Mouse (Mus musculus) heart, adult 2 months (tissue): ENCODE measurements at regions not wholly inside any gene's neighbourhood (a gene's known extent, or its start where the extent isn't known, plus 50 kb on each side); places are given as distances from the start of the nearest gene placed in this dataset.

Experiments used
- DNase-seq, 2 experiments: peaks; one replicate each; pipeline ENCODE4 v3.0.0; 2021
- H3K27ac ChIP-seq: fragments of 200-600 bp; 2 replicates; pipeline ENCODE4 v1.8.1; 2022
- H3K27me3 ChIP-seq: fragments of 200-500 bp; 2 replicates; pipeline ENCODE4 v1.6.1; 2012; ENCODE audit warnings: mild to moderate bottlenecking, low read length, inconsistent platforms, mixed read lengths; ENCODE audit not compliant: control insufficient read depth, insufficient read depth
- H3K36me3 ChIP-seq: fragments of 200-500 bp; 2 replicates; pipeline ENCODE4 v1.6.1; 2012; ENCODE audit warnings: low read length, inconsistent platforms; ENCODE audit not compliant: control insufficient read depth, insufficient read depth
- H3K4me1 ChIP-seq: fragments of 200-500 bp; 2 replicates; pipeline ENCODE4 v1.6.1; 2011; ENCODE audit warnings: low read length; ENCODE audit not compliant: control insufficient read depth, insufficient read depth
- H3K4me3 ChIP-seq: fragments of 200-600 bp; 2 replicates; pipeline ENCODE4 v1.8.1; 2022
- H3K79me2 ChIP-seq: fragments of 200-500 bp; replicated peaks from 2 replicates; pipeline ENCODE4 v1.6.1; 2012; ENCODE audit warnings: mild to moderate bottlenecking, inconsistent platforms, low read length, moderate library complexity, mixed read lengths; ENCODE audit not compliant: control insufficient read depth, insufficient read depth
- H3K9ac ChIP-seq: fragments of 200-500 bp; 2 replicates; pipeline ENCODE4 v1.6.1; 2012; ENCODE audit warnings: low read depth, mild to moderate bottlenecking, control low read depth, inconsistent platforms, low read length, mixed read lengths
- CTCF ChIP-seq: fragments of 200-600 bp; IDR thresholded peaks from 2 replicates; pipeline ENCODE4 v1.8.1; 2022; ENCODE audit warnings: antibody characterized with exemption, mild to moderate bottlenecking, moderate library complexity
- EP300 ChIP-seq: fragments of 200-500 bp; IDR thresholded peaks from 2 replicates; pipeline ENCODE4 v1.6.1; 2011; ENCODE audit warnings: low read depth, low read length, control low read depth; ENCODE audit not compliant: insufficient read depth
- POLR2A ChIP-seq: fragments of 200-500 bp; IDR thresholded peaks from 2 replicates; pipeline ENCODE4 v1.6.1; 2011; ENCODE audit warnings: mild to moderate bottlenecking, low read depth, low read length, control low read depth; ENCODE audit not compliant: insufficient read depth
- WGBS: fragments of 180-500 bp; shearing (Covaris S2); methylation state at CpG from one replicate; pipeline ENCODE4 v1.1.7; 2018; 5-methylcytosine and 5-hydroxymethylcytosine counted together
- intact Hi-C: fragments of 180-260 bp; cut with DNase I; formaldehyde crosslinking; loops from one replicate; pipeline ENCODE4 v1.15.1; 2025

- Histone ChIP-seq H3K27me3 (no peaks in the 10 kb centered on the region), H3K4me3 (no peak overlapping the region), H3K27ac (no peak overlapping the region), H3K4me1 (no peaks in the 10 kb centered on the region), H3K79me2 (no peaks in the 10 kb centered on the region), H3K36me3 (no peaks in the 10 kb centered on the region), H3K9ac (no peak overlapping the region)
- no peak for DNase-seq
- intact Hi-C loops, result no loop called here
- TF ChIP-seq CTCF (no peak), EP300 (no peak), POLR2A (no peak)
These were observed 906.9 kb downstream of the Robo2 start for GRCm38 (mm10) chr16:73504759-73505158.

DNA sequence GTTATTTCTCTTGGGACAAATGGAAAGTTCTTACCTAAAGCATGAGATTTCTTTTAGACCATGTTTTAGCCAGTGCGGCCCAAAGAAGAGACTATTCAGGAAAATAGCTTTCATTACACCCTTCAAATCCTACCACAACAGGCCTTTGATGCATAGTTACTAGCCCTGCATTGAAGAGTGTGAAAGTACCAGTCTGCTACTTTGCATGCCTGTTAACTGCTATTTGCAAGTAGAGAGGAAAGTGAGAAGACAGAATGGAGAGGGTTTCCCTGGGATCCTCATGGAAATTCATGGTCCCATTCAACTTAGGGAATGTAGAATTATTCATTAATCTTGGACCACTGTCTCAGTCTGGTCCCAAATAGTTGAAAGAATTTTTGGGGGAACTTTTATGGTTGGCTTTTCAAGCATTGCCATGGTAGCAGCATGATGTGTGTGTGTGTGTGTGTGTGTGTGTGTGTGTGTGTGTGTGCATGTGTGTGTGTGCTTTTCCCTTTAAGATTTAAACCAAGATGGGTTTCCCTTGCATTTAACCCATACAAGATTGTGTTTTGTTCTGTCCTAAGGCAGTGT lies 912.9 kb downstream of the Robo2 start:
- intact Hi-C loops, result no loop called here
- TF ChIP-seq CTCF (no peak), POLR2A (no peak), EP300 (no peak)
- WGBS, result 94% methylated on average over 1 of the region's 1 CpGs
- H3K36me3 ChIP-seq, result no peaks in the 10 kb centered on the region
- no peaks in the 10 kb centered on the region for H3K27me3 ChIP-seq
- no peaks in the 10 kb centered on the region for H3K79me2 ChIP-seq
- no peak for DNase-seq
- no peak overlapping the region for H3K27ac ChIP-seq
- H3K4me1 ChIP-seq, result no peaks in the 10 kb centered on the region
- H3K4me3 ChIP-seq, result no peak overlapping the region
- H3K9ac ChIP-seq, result no peak overlapping the region

DNA sequence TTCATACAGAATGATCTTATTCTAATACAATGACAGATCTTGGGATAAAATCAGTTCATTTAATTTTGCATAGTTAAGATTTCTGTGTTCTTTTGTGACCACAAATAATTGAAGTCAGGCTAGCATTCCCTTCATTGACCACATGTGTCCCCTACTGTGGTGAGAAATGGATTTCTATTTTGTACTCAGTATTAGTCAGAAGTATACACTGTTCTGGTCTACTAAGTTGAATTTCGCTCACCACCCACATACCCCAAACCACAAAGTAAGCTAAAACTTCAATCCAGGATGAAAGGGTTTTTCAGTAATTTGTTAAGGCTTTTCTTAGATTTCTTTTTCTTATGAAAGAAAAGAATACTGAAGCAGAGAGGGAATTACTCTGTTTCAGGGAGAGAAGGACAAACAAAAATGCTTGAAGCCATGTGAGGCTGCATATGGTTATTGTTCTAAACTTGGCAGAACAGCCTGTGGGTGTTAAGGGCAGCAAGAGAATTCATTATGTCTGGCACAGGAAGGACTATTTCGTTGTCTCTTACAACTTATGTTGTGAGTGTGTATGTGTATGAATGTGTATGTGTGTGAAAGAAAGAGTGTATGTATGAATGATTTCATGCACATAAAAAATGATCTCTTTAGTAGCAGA lies 928.3 kb downstream of the Robo2 start:
- Histone ChIP-seq H3K27me3 (no peaks in the 10 kb centered on the region), H3K79me2 (no peaks in the 10 kb centered on the region), H3K27ac (no peak overlapping the region; the same call in 1 of the 2 replicates), H3K9ac (no peak overlapping the region), H3K36me3 (peaks cover 6% of the 10 kb centered on the region; the same call in 1 of the 2 replicates), H3K4me3 (no peak overlapping the region), H3K4me1 (no peaks in the 10 kb centered on the region)
- TF ChIP-seq CTCF, result no peak
- no peak for TF ChIP-seq POLR2A
- TF ChIP-seq EP300, result no peak
- DNase-seq, result no peak
- 76% methylated on average over 2 of the region's 2 CpGs for WGBS
- intact Hi-C loops, result loop anchor here (10.0 kb wide), 1 partner anchor 199 kb away; no protein-coding TSS in a partner anchor

DNA sequence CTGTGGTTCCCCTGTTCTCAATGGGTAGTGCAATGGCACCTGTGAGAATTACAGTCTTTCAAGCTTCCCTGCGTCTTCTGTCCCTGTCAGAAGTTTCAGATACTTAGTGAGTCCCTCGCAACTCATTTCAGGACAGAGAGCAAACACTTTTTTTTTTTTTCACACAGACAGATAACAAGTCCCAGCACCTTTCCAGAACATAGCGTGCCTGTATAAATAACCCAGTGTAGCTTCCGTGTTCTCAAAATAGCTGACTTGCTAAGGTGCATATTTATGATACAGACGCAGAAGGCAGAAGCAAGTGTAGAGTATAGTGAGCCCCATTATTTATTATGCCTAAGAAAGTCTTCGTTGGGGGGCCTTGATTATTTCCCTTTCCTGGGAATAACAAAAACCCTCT lies 929.4 kb downstream of the Robo2 start:
- peak; percentile 15 to 21 for DNase-seq
- Histone ChIP-seq H3K27me3 (no peaks in the 10 kb centered on the region), H3K79me2 (no peaks in the 10 kb centered on the region), H3K4me1 (no peaks in the 10 kb centered on the region), H3K27ac (peak overlapping the region; percentile 79), H3K36me3 (peaks cover 6% of the 10 kb centered on the region; the same call in 1 of the 2 replicates), H3K9ac (no peak overlapping the region), H3K4me3 (no peak overlapping the region)
- 28% methylated on average over 6 of the region's 6 CpGs for WGBS
- intact Hi-C loops, result loop anchor here (10.0 kb wide), 1 partner anchor 197 kb away; no protein-coding TSS in a partner anchor
- TF ChIP-seq EP300 (no peak), POLR2A (peak; percentile 49; the same call in 1 of the 2 replicates)

DNA sequence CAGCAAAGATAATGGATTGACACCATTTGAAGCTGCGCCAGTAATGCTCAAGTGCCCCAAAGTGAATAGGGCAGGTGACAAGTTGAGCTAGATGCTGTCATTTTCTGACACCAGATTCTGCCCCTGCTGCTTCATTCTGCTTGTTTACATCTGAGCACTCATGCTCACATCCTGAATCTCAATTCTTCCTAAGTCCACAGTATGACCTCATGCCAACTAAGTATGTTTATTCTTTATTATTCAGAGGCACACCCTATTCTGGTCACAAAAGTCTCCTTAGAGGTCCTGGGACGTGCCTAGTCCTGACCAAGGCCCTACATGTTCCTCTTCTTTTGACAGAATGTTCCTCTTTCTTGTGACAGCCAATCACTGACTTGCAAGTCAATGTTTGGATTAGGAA lies 938.1 kb downstream of the Robo2 start:
- DNase-seq, result no peak
- peaks cover 4% of the 10 kb centered on the region for H3K4me1 ChIP-seq
- no peak overlapping the region for H3K9ac ChIP-seq
- TF ChIP-seq EP300 (no peak), POLR2A (no peak), CTCF (no peak)
- H3K36me3 ChIP-seq, result no peaks in the 10 kb centered on the region
- intact Hi-C loops, result no loop called here
- H3K27me3 ChIP-seq, result no peaks in the 10 kb centered on the region
- no peak overlapping the region for H3K27ac ChIP-seq
- H3K4me3 ChIP-seq, result no peak overlapping the region
- WGBS, result 82% methylated on average over 2 of the region's 2 CpGs
- no peaks in the 10 kb centered on the region for H3K79me2 ChIP-seq

- no peak for TF ChIP-seq CTCF
- no peak for TF ChIP-seq POLR2A
- TF ChIP-seq EP300, result no peak
- H3K9ac ChIP-seq, result no peak overlapping the region
- H3K27ac ChIP-seq, result no peak overlapping the region
- no peak overlapping the region for H3K4me3 ChIP-seq
- H3K79me2 ChIP-seq, result no peaks in the 10 kb centered on the region
- peak; percentile 21 to 27 for DNase-seq
- 12% methylated on average over 5 of the region's 5 CpGs for WGBS
- H3K4me1 ChIP-seq, result peaks cover 4% of the 10 kb centered on the region
- H3K27me3 ChIP-seq, result no peaks in the 10 kb centered on the region
- intact Hi-C loops, result no loop called here
- no peaks in the 10 kb centered on the region for H3K36me3 ChIP-seq
These were observed 940.1 kb downstream of the Robo2 start for GRCm38 (mm10) chr16:73471547-73471946.
